Mouse (Mus musculus) stomach, postnatal 0 days (tissue): ENCODE data around the gene Synpr.

Source experiments
- CTCF ChIP-seq: IDR thresholded peaks from 2 replicates; pipeline ENCODE4 v1.5.1; 2016; ENCODE audit warnings: antibody characterized with exemption, low read depth, mild to moderate bottlenecking, moderate library complexity
- EP300 ChIP-seq: optimal IDR thresholded peaks from 2 replicates; pipeline ENCODE3; 2016; ENCODE audit warnings: antibody characterized with exemption

GRCm38 (mm10) chr14:13267181-13267580 is 17.4 kb upstream of the Synpr start:
- TF ChIP-seq CTCF (no peak), EP300 (no peak)
